Mouse (Mus musculus) embryonic facial prominence, embryonic 13.5 days (tissue): ENCODE measurements around the gene Gnat1. TPM values are rescaled to one million over a fixed set of nuclear protein-coding genes. Genes with fewer than 3 reads are reported as not detected.

Experiments
- ATAC-seq: fragments of 200-750 bp; cut with Nextera tagmentation; 2 replicates; pipeline ENCODE4 v1.8.0; 2017; ENCODE audit warnings: low read depth; ENCODE audit not compliant: insufficient number of reproducible peaks, insufficient read depth, low FRiP score, low TSS enrichment
- H3K27ac ChIP-seq: fragments of 300-500 bp; sonication (generic); 2 replicates; pipeline ENCODE4 v1.5.1; 2015; ENCODE audit warnings: moderate library complexity, mild to moderate bottlenecking, inconsistent platforms
- H3K27me3 ChIP-seq: fragments of 300-500 bp; sonication (generic); 2 replicates; pipeline ENCODE4 v1.6.1; 2015; ENCODE audit warnings: mild to moderate bottlenecking, inconsistent platforms
- H3K36me3 ChIP-seq: fragments of 300-500 bp; sonication (generic); 2 replicates; pipeline ENCODE4 v1.6.1; 2015; ENCODE audit warnings: mild to moderate bottlenecking, inconsistent platforms
- H3K4me1 ChIP-seq: fragments of 300-500 bp; sonication (generic); 2 replicates; pipeline ENCODE4 v1.6.1; 2015; ENCODE audit warnings: inconsistent platforms
- H3K4me2 ChIP-seq: fragments of 300-500 bp; sonication (generic); 2 replicates; pipeline ENCODE4 v1.6.1; 2015; ENCODE audit warnings: moderate library complexity, mild to moderate bottlenecking, inconsistent platforms
- H3K4me3 ChIP-seq: fragments of 300-500 bp; sonication (generic); 2 replicates; pipeline ENCODE4 v1.5.1; 2015; ENCODE audit warnings: mild to moderate bottlenecking, inconsistent platforms
- H3K9ac ChIP-seq: fragments of 300-500 bp; sonication (generic); 2 replicates; pipeline ENCODE4 v1.6.1; 2015; ENCODE audit warnings: mild to moderate bottlenecking, inconsistent platforms
- H3K9me3 ChIP-seq: fragments of 300-500 bp; sonication (generic); 2 replicates; pipeline ENCODE4 v1.6.1; 2016; ENCODE audit warnings: inconsistent platforms
- WGBS: fragments of 180-500 bp; shearing (Covaris S2); methylation state at CpG from one replicate; pipeline ENCODE4 v1.1.7; 2015; ENCODE audit warnings: mixed read lengths; 5-methylcytosine and 5-hydroxymethylcytosine counted together
- polyA plus RNA-seq: library from polyadenylated mRNA; unstranded; fragments of >200 nt; fragmentation: Nextera tagmentation; extraction: Ambion mirVana; gene quantifications from 2 replicates; pipeline ENCODE4 v1.2.1, GENCODE M21; 2015

The Gnat1 gene
- polyA plus RNA-seq, 1 experiment from 2014 or later: 2.0 TPM

DNA sequence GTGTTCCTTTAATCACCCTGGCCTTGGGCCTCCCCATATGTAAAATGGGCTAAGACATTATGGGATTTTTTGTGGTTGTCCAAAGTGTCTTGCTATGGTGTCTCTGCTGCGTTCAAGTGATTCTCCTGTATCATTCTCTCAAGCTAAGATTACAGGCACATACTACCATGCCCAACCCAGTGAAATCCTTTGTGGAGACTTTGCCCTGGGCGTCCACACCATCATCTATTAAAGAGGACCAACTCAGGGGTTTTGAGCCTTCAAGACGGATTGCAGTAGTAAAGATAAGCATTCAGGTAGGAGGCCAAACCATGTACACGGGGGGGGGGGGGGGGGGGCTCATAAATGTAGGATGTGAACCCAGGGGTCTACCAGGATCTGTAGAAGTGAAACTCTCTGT is 24.9 kb downstream of the Gnat1 start:
- peaks cover 18% of the 10 kb centered on the region for H3K4me1 ChIP-seq

DNA sequence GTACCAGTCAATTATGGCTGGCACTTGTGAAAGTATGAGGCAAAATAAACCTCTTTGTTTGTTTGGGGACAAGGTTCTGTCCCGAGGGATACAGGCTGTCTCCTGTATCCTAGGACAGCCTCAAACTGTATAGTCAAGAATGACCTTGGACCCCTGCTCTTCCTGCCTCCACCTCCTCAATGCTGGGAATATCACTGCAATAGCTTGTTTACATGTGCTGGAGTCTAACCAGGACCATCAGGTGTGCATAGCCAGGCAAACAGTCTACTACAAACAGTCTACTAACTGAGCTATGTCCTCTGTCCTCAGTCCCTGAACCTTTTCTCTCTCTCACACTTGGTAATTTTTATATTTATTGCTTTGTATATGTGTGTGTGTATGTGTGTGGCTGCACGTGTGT is 26.0 kb downstream of the Gnat1 start:
- H3K9me3 ChIP-seq: no peaks in the 10 kb centered on the region
- no peaks in the 10 kb centered on the region for H3K27me3 ChIP-seq
- H3K36me3 ChIP-seq: no peaks in the 10 kb centered on the region
- peaks cover 18% of the 10 kb centered on the region for H3K4me1 ChIP-seq
- H3K4me2 ChIP-seq: no peak overlapping the region
- H3K4me3 ChIP-seq: no peak overlapping the region
- no peak for ATAC-seq
- H3K9ac ChIP-seq: no peak overlapping the region
- no peak overlapping the region for H3K27ac ChIP-seq
- 82% methylated on average over 2 of the region's 2 CpGs for WGBS

More for the DNA sequence above, 24.9 kb downstream of the Gnat1 start:
- Histone ChIP-seq H3K27me3 (no peaks in the 10 kb centered on the region), H3K9ac (no peak overlapping the region), H3K27ac (no peak overlapping the region), H3K4me2 (no peak overlapping the region), H3K36me3 (no peaks in the 10 kb centered on the region), H3K9me3 (no peaks in the 10 kb centered on the region), H3K4me3 (no peak overlapping the region)
- no peak for ATAC-seq
- WGBS: 80% methylated on average over 4 of the region's 4 CpGs

DNA sequence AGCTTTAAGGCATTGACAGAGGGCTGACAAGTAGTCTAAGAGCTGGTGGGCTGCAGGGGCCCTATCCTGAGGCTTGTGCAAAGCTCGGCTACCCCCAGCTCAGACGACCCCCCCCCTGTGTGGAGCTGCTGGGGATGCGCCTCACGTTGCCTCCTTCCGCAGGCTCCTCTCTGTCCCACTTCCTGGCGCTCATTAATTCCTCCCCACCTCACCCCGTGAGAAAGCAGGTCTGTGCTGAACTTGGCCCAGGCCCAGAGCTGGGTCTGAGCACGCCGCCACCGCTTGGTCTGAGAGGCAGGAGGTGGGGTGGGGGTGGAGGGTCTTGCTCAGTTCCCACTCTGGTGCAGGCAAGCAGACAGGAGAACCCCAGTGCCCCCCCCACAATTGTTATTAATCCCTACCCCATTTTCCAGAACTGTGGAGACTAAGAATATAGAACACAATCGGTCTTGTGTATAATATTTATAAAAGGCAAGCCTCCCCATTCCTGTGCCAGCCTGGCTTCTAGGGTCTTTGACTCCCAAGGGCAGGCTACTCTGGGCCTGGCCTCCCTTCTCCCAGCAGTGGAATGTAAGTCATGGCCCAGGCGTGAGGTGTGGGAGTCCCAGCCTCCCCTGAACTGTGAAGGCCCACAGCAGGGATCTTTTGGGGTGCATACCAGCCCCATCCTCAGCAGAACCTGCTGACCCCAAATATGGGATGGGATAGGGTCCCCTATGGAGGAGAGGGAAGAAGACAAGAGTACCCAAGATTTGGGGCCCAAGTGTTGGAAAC is 28.6 kb downstream of the Gnat1 start:
- peak overlapping the region; percentile 12; the same call in 1 of the 2 replicates for H3K9ac ChIP-seq
- H3K9me3 ChIP-seq: no peaks in the 10 kb centered on the region
- no peak overlapping the region for H3K4me3 ChIP-seq
- no peaks in the 10 kb centered on the region for H3K27me3 ChIP-seq
- no peaks in the 10 kb centered on the region for H3K36me3 ChIP-seq
- H3K27ac ChIP-seq: peak overlapping the region; percentile 34; the same call in 1 of the 2 replicates
- no peak overlapping the region for H3K4me2 ChIP-seq
- peak; percentile 64; the same call in 1 of the 2 replicates for ATAC-seq
- peaks cover 18% of the 10 kb centered on the region for H3K4me1 ChIP-seq
- WGBS: 36% methylated on average over 12 of the region's 12 CpGs

DNA sequence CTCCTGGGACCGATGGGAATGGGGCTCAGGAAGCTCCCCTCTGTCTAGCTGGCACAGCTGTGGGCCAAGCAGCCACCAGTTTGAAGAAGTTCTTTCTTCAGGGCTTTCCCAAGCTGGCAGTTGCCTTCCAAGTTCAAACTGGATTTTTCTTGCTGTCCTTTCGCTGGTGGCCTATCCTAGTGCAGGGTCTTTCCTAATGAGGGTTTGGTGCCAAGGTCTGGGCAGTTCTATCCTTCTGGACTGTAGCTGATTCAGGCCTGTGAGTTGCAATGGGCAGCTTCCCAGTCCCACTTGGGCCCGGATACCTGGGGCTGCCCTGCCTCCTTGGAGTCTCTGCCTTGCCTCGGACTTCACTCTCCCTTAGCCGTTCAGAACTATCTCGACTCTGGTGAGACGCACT is 29.3 kb downstream of the Gnat1 start:
- Histone ChIP-seq H3K4me3 (no peak overlapping the region), H3K4me2 (no peak overlapping the region), H3K27ac (no peak overlapping the region), H3K9ac (0 out of 2 replicates have a peak overlapping the region, but pooled peaks have one; percentile 41), H3K27me3 (no peaks in the 10 kb centered on the region), H3K36me3 (no peaks in the 10 kb centered on the region), H3K9me3 (no peaks in the 10 kb centered on the region), H3K4me1 (peaks cover 20% of the 10 kb centered on the region)
- ATAC-seq: no peak
- WGBS: 67% methylated on average over 7 of the region's 7 CpGs

DNA sequence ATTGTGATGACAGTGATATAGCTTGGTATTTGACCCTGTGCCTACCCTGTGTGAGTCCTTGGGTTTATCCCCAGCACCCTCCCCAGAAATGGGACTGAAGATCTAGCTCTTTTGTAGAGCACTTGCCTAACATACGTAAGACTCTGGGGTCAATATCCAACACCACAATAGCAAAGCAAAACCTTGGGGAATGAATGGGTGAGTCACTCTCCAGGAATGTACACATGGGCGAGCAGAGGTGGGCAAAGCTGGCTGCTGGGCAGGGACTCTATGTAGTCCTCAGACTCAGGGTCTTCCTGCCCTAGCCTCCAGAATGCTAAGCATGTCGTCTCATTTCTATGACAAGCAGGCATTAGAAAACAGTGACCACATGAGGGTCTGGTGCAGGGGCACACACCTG is 30.7 kb downstream of the Gnat1 start:
- Histone ChIP-seq H3K9me3 (no peaks in the 10 kb centered on the region), H3K36me3 (no peaks in the 10 kb centered on the region), H3K4me2 (no peak overlapping the region), H3K27me3 (no peaks in the 10 kb centered on the region), H3K4me3 (no peak overlapping the region), H3K4me1 (peaks cover 33% of the 10 kb centered on the region), H3K9ac (no peak overlapping the region), H3K27ac (no peak overlapping the region)
- no peak for ATAC-seq
- WGBS: 63% methylated on average over 3 of the region's 3 CpGs

DNA sequence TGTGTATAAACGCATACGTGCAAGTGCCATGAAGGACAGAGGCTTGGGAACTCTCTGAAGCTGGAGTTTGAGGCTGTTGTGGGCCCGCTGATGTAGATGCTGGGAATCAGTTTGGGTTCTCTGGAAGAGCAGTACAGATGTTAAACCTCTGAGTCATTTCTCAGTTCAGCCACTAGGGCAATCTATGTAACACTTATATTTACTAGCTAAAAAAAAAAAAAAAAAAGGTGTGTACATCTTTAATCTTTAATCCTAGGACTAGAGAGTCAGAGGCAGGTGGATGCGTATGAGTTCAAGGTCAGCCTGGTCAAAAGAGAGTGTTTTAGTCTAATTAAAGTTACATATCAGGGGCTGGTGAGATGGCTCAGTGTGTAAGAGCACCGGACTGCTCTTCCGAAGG is 32.5 kb downstream of the Gnat1 start:
- H3K36me3 ChIP-seq: no peaks in the 10 kb centered on the region
- no peak overlapping the region for H3K4me2 ChIP-seq
- 81% methylated on average over 6 of the region's 6 CpGs for WGBS
- peaks cover 33% of the 10 kb centered on the region for H3K4me1 ChIP-seq
- no peak overlapping the region for H3K27ac ChIP-seq
- H3K9ac ChIP-seq: no peak overlapping the region
- ATAC-seq: no peak
- no peaks in the 10 kb centered on the region for H3K27me3 ChIP-seq
- no peak overlapping the region for H3K4me3 ChIP-seq
- H3K9me3 ChIP-seq: no peaks in the 10 kb centered on the region

DNA sequence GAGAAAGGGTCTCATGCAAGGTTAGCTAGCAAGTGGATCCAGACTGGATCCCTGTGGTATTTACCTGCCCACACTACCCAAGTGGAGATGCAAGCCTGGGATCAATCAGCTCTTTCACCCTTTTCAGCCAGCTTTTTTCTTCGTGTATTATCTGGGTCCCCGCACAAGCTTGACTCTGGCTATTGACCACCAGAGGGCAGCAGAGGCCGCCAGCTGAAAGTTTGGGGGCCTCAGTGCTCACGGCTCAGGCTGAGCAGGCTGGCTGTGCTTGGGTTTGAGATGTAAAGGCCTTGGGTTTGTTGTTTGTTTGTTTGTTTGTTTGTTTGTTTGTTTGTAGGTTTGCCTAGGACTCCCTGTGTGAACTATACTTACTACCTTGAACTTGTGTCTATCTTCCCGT is 33.9 kb downstream of the Gnat1 start:
- H3K9ac ChIP-seq: no peak overlapping the region
- H3K27me3 ChIP-seq: no peaks in the 10 kb centered on the region
- peak overlapping the region; percentile 69; the same call in 1 of the 2 replicates for H3K4me2 ChIP-seq
- peaks cover 21% of the 10 kb centered on the region for H3K4me1 ChIP-seq
- H3K9me3 ChIP-seq: no peaks in the 10 kb centered on the region
- no peak overlapping the region for H3K4me3 ChIP-seq
- WGBS: 14% methylated on average over 5 of the region's 5 CpGs
- H3K27ac ChIP-seq: no peak overlapping the region
- H3K36me3 ChIP-seq: no peaks in the 10 kb centered on the region
- ATAC-seq: peak; percentile 71; the same call in 1 of the 2 replicates

DNA sequence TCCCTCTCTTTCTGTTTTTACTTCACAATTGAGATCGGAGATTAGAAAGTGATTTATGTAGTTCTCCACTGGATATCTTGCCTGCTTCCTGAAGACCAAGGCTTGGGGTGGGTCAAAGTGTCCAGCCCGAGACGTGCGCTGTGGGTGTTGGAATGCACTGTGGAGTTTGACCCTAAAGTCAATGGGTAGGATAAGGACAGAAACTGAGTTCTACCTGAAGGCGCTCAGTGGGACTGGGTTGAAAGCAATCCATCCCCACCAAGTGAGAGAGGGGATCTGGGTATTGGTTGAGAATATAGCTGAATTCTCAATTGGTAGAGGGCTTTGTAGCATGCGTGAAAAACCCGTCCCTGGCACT is 34.4 kb downstream of the Gnat1 start:
- WGBS: 49% methylated on average over 7 of the region's 7 CpGs
- H3K27me3 ChIP-seq: no peaks in the 10 kb centered on the region
- no peak overlapping the region for H3K27ac ChIP-seq
- H3K4me3 ChIP-seq: peak overlapping the region; percentile 43; the same call in 1 of the 2 replicates
- peak overlapping the region; percentile 69 for H3K4me2 ChIP-seq
- no peaks in the 10 kb centered on the region for H3K9me3 ChIP-seq
- H3K4me1 ChIP-seq: peaks cover 18% of the 10 kb centered on the region
- H3K9ac ChIP-seq: peak overlapping the region; percentile 72
- H3K36me3 ChIP-seq: no peaks in the 10 kb centered on the region
- ATAC-seq: no peak

DNA sequence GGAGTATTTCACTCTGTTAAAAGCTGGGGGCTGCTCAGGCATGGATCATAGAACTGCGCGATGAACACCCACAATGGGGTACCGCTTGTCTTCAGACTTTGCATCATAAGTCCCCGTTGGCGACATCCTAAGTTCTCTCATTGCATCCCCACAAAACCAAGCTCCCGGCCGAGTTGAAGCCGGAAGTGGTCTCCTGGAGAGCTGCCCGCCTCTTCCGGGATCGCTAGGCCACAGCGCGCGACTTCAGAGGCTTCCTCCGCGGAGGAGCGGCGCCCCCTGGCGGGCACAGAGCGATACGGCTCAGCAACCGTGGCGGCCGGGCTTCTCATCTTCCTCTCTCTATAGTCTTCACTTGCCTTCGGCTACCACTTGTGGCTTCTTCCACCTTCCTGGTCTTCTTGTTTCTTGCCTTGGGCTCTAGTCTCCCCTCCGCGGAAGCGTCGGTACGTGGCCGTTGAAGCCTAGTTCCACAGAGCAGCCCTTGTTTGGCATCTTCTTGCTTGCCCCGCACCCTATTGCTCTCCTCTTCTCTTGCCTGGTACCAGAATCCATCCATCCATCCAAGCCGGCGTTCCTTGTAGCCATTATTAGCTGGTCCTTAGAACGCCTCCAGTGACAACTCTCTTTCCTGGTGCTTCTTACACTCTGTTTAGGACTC is 34.9 kb downstream of the Gnat1 start:
- Histone ChIP-seq H3K36me3 (no peaks in the 10 kb centered on the region), H3K27ac (peak overlapping the region; percentile 72), H3K27me3 (no peaks in the 10 kb centered on the region), H3K4me2 (peak overlapping the region; percentile 69), H3K9ac (peak overlapping the region; percentile 72), H3K4me1 (peaks cover 16% of the 10 kb centered on the region), H3K4me3 (peak overlapping the region; percentile 43), H3K9me3 (no peaks in the 10 kb centered on the region)
- ATAC-seq: peak; percentile 79
- WGBS: 5% methylated on average over 35 of the region's 35 CpGs

DNA sequence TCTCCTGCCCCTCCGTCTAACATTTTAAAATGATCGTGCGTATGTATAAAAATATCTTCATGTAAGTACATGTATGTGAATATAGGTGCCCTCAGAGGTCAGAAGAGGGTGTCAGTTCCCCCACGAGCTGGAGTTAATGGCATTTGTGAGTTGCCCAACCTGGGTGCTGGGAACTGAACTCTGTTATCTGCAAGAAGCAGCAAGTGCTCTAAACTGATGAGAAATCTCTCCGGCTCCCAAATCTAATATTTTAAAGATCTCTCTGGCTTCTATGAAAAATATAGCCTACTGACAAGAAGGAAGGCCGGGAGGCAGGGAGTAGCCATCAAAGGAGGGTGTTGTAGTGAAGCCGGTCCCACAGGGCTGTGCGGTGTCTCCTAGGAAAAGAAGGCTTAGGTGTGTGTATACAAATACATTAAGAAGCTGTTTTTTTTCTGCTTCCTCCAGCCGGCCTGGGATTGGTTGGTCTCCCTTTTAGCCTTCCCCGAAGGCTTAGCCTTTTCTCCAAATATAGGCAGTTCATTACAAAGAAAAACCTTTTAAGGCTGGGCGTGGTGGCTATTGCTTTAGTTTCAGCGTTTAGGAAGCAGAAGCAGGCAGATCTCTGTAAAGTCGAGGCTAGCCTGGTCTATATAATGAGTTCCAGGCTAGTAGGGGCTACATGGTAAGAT is 35.8 kb downstream of the Gnat1 start:
- 94% methylated on average over 13 of the region's 13 CpGs for WGBS
- Histone ChIP-seq H3K27ac (no peak overlapping the region), H3K9ac (no peak overlapping the region), H3K4me1 (peaks cover 16% of the 10 kb centered on the region), H3K4me3 (no peak overlapping the region), H3K9me3 (no peaks in the 10 kb centered on the region), H3K4me2 (peak overlapping the region; percentile 69; the same call in 1 of the 2 replicates), H3K27me3 (no peaks in the 10 kb centered on the region), H3K36me3 (no peaks in the 10 kb centered on the region)
- ATAC-seq: no peak

DNA sequence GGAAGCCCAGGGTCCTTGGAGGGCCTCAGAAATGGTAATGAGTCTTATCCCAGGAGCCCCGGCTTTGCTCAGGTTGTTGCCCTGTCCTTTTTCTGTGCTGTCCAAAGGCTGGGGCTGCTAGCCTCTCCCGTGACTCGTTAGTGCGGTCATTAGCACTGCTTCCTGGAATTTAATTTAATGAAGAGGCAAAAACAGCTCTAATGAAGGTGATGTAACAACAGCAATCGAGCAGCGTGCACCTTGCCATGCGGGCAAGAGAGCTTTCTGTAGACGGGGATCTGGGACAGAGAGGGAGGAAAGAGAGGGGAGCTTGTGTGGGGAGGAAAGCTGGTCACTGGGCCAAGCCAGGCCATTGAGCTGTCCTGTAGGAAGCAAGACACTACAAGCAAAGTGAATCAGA is 37.8 kb downstream of the Gnat1 start:
- peak overlapping the region; percentile 44; the same call in 1 of the 2 replicates for H3K9ac ChIP-seq
- no peaks in the 10 kb centered on the region for H3K36me3 ChIP-seq
- WGBS: 36% methylated on average over 8 of the region's 8 CpGs
- H3K4me3 ChIP-seq: no peak overlapping the region
- peaks cover 20% of the 10 kb centered on the region for H3K4me1 ChIP-seq
- no peaks in the 10 kb centered on the region for H3K27me3 ChIP-seq
- H3K9me3 ChIP-seq: no peaks in the 10 kb centered on the region
- no peak overlapping the region for H3K4me2 ChIP-seq
- H3K27ac ChIP-seq: no peak overlapping the region
- no peak for ATAC-seq
